Mouse (Mus musculus): ENCODE measurements around the gene Fam131b. TPM values are rescaled to one million over a fixed set of nuclear protein-coding genes. Genes with fewer than 3 reads are reported as not detected.
A peak's percentile ranks its signal among the peaks of the same experiment; 100 is the strongest.

The Fam131b gene
- polyA plus RNA-seq, 1 experiment from 2014 or later, result 0.05 TPM

DNA sequence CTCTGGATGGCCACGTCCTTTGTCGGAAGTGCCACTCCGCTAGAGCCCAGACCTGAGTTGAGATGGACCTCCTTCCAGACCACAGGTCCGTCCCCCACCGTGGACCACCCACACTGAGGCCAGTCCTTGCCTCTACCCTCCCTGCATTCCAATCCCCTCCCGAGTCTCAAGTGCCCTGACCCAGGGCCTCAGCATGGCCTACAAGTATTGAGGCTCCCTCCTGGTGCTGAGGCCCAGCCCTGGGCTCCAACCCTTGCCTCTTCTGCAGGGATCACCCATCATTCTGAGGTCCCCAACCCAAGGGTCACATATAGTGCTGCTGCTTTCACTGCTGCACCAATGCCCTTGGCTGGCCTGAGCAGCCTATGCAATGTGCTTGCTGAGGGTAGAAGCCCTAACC is 33.5 kb upstream of the Fam131b start:
- WGBS, result 59% methylated on average over 6 of the region's 6 CpGs
- H3K4me1 ChIP-seq (ENCODE audit: control insufficient read depth, insufficient read depth, low read length), result peaks cover 7% of the 10 kb centered on the region; the same call in 1 of the 2 replicates
- peaks cover 79% of the 10 kb centered on the region for H3K36me3 ChIP-seq (ENCODE audit: control insufficient read depth, insufficient read depth, low read length)
- H3K9ac ChIP-seq (ENCODE audit: low read depth, low read length), result no peak overlapping the region
- H3K4me3 ChIP-seq (ENCODE audit: low read length), result no peak overlapping the region
- no peak overlapping the region for H3K4me2 ChIP-seq (replicated peaks; ENCODE audit: low read depth, low read length)
- H3K27me3 ChIP-seq (ENCODE audit: control insufficient read depth, insufficient read depth, low read length), result no peaks in the 10 kb centered on the region
- no peak overlapping the region for H3K27ac ChIP-seq (ENCODE audit: low read depth, low read length)
- no peaks in the 10 kb centered on the region for H3K9me3 ChIP-seq (ENCODE audit: control insufficient read depth, low read length)
- no peak for ATAC-seq (ENCODE audit: low FRiP score, low TSS enrichment)

DNA sequence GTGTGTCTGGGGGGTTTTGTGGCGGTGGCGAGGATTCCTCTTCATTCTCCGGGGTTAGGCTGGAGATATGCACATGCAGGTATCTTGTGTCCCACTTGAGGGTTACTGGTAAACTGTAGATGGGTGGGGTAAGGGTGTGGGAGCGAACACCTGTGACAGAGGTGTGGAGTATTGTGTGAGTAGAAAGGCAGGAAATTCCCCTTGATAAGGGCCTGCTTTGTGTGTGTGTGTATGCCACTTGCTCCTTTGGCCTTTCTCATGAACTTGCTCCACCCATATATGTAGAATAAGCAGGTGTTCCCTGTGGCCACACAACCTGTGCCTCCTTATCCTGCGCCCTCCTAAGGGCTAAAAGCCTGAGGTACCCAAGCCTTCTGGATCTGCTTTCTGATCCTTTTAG is 32.5 kb upstream of the Fam131b start:
- H3K4me3 ChIP-seq (ENCODE audit: low read length), result no peak overlapping the region
- no peak overlapping the region for H3K4me2 ChIP-seq (replicated peaks; ENCODE audit: low read depth, low read length)
- 91% methylated on average over 5 of the region's 5 CpGs for WGBS
- no peak for ATAC-seq (ENCODE audit: low FRiP score, low TSS enrichment)
- peaks cover 15% of the 10 kb centered on the region; the same call in 1 of the 2 replicates for H3K4me1 ChIP-seq (ENCODE audit: control insufficient read depth, insufficient read depth, low read length)
- H3K36me3 ChIP-seq (ENCODE audit: control insufficient read depth, insufficient read depth, low read length), result peaks cover 87% of the 10 kb centered on the region
- no peak overlapping the region for H3K27ac ChIP-seq (ENCODE audit: low read depth, low read length)
- H3K27me3 ChIP-seq (ENCODE audit: control insufficient read depth, insufficient read depth, low read length), result no peaks in the 10 kb centered on the region
- no peak overlapping the region for H3K9ac ChIP-seq (ENCODE audit: low read depth, low read length)
- H3K9me3 ChIP-seq (ENCODE audit: control insufficient read depth, low read length), result no peaks in the 10 kb centered on the region

DNA sequence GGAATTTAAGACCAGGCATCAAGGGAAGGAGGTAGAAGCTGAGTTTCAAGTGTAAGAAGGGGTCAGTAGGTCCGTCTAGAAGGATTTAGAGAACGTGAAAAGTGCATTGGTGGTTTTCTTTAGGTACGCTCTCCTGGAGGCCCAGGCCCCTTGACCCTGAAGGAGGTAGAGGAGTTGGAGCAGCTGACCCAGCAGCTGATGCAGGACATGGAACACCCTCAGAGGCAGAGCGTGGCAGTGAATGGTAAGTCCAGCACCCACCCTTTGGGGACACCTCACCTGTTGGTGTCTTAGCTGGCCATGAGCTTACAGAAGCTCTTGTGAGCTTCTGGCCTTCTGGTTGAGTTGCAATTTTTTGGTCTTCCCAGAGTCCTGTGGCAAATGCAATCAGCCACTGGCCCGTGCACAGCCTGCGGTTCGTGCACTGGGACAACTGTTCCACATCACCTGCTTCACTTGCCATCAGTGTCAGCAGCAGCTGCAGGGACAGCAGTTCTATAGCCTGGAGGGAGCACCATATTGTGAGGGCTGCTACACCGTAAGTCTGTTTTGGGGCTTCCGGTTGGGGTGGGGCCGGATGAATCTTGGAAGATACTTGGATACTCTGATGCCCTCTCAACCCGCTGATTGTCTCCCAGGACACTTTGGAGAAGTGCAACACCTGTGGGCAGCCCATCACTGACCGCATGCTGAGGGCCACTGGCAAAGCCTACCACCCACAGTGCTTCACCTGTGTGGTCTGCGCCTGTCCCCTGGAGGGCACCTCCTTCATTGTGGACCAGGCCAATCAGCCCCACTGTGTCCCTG is 31.6 kb upstream of the Fam131b start:
- Histone ChIP-seq H3K9ac (ENCODE audit: low read depth, low read length) (no peak overlapping the region), H3K4me1 (ENCODE audit: control insufficient read depth, insufficient read depth, low read length) (peaks cover 25% of the 10 kb centered on the region; the same call in 1 of the 2 replicates), H3K4me2 (replicated peaks; ENCODE audit: low read depth, low read length) (no peak overlapping the region), H3K36me3 (ENCODE audit: control insufficient read depth, insufficient read depth, low read length) (peaks cover 90% of the 10 kb centered on the region), H3K4me3 (ENCODE audit: low read length) (no peak overlapping the region), H3K27me3 (ENCODE audit: control insufficient read depth, insufficient read depth, low read length) (no peaks in the 10 kb centered on the region), H3K9me3 (ENCODE audit: control insufficient read depth, low read length) (no peaks in the 10 kb centered on the region), H3K27ac (ENCODE audit: low read depth, low read length) (no peak overlapping the region)
- 89% methylated on average over 13 of the region's 13 CpGs for WGBS
- no peak for ATAC-seq (ENCODE audit: low FRiP score, low TSS enrichment)

- Histone ChIP-seq H3K4me1 (ENCODE audit: control insufficient read depth, insufficient read depth, low read length) (peaks cover 26% of the 10 kb centered on the region; the same call in 1 of the 2 replicates), H3K4me2 (replicated peaks; ENCODE audit: low read depth, low read length) (no peak overlapping the region), H3K36me3 (ENCODE audit: control insufficient read depth, insufficient read depth, low read length) (peaks cover 84% of the 10 kb centered on the region), H3K27me3 (ENCODE audit: control insufficient read depth, insufficient read depth, low read length) (no peaks in the 10 kb centered on the region), H3K9ac (ENCODE audit: low read depth, low read length) (no peak overlapping the region), H3K4me3 (ENCODE audit: low read length) (no peak overlapping the region), H3K9me3 (ENCODE audit: control insufficient read depth, low read length) (no peaks in the 10 kb centered on the region), H3K27ac (ENCODE audit: low read depth, low read length) (no peak overlapping the region)
- WGBS, result 91% methylated on average over 6 of the region's 6 CpGs
- no peak for ATAC-seq (ENCODE audit: low FRiP score, low TSS enrichment)
Observed at GRCm38 (mm10) chr6:42355366-42355765, 30.9 kb upstream of the Fam131b start.

DNA sequence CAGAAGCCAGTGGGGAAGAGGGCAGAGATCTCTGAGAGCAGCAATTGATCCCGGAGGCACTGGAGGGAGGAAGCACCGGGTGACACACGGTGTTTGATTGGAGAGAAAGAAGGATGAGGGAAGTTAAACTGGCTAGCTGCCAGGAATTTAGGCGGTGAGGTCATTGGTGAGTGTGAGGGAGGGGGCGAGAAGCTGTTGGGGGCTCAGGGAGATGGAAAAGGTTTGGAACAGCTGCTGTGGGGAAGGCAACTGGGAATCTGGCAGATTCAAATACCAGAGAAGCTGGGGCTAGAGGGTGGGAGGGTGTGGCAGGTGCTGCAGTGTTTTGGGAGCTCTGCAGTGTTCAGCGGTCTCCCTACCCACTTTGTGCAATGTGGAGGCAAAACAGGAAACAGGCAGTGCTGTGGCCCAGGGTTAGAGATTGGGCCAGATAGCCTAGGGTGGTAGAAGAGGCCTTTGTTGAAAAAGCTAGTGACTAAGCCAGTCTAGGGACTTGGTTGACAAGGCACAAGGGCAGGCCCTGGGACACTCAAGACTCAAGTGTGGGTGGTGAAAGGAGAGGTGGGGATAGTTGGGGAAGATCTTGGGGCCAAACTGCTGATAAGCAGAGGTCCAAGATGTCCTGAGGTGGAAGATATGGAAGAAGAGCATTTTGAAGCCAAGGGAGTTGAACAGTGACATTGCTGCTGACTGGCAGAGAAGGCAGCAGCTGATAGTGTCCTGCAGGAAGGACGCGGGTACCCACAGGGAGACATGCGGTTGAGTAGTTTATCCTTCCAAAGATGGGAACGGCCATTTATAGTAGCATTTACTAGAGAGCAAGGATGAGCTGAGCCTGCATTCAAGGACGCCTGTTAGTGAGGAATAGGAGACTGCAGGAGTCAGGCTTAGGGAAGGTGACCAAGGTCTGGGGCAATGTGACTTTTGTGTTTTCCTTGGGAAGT is 29.9 kb upstream of the Fam131b start:
- Histone ChIP-seq H3K36me3 (ENCODE audit: control insufficient read depth, insufficient read depth, low read length) (peaks cover 74% of the 10 kb centered on the region), H3K4me2 (replicated peaks; ENCODE audit: low read depth, low read length) (no peak overlapping the region; the same call in 1 of the 2 replicates), H3K9ac (ENCODE audit: low read depth, low read length) (no peak overlapping the region), H3K27ac (ENCODE audit: low read depth, low read length) (no peak overlapping the region), H3K4me1 (ENCODE audit: control insufficient read depth, insufficient read depth, low read length) (peaks cover 26% of the 10 kb centered on the region; the same call in 1 of the 2 replicates), H3K4me3 (ENCODE audit: low read length) (no peak overlapping the region), H3K27me3 (ENCODE audit: control insufficient read depth, insufficient read depth, low read length) (no peaks in the 10 kb centered on the region), H3K9me3 (ENCODE audit: control insufficient read depth, low read length) (no peaks in the 10 kb centered on the region)
- no peak for ATAC-seq (ENCODE audit: low FRiP score, low TSS enrichment)
- WGBS, result 62% methylated on average over 11 of the region's 11 CpGs

GRCm38 (mm10) chr6:42353180-42353579 is 28.7 kb upstream of the Fam131b start:
- ATAC-seq (ENCODE audit: low FRiP score, low TSS enrichment), result no peak
- no peak overlapping the region for H3K27ac ChIP-seq (ENCODE audit: low read depth, low read length)
- peaks cover 62% of the 10 kb centered on the region for H3K36me3 ChIP-seq (ENCODE audit: control insufficient read depth, insufficient read depth, low read length)

DNA sequence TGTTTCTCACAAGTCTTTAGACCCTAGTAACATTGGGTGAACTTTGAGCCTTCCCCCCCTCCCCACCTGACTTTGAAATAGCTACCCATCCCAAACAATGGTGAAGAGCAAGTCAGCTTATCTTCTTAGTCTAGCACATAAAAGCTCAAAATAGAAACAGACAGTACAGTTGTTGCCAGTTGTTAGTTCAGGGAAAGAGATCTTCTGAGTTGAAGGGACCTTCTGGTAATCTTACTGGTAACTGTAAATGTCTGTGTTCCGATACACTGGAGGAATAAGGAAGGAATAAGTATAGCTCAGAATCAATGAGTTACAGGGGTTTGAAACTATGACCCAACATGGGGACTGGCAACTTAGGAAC is 28.0 kb upstream of the Fam131b start:
- no peak for ATAC-seq (ENCODE audit: low FRiP score, low TSS enrichment)
- Histone ChIP-seq H3K9ac (ENCODE audit: low read depth, low read length) (no peak overlapping the region), H3K27ac (ENCODE audit: low read depth, low read length) (no peak overlapping the region), H3K4me1 (ENCODE audit: control insufficient read depth, insufficient read depth, low read length) (peaks cover 29% of the 10 kb centered on the region), H3K4me3 (ENCODE audit: low read length) (no peak overlapping the region), H3K4me2 (replicated peaks; ENCODE audit: low read depth, low read length) (no peak overlapping the region), H3K36me3 (ENCODE audit: control insufficient read depth, insufficient read depth, low read length) (peaks cover 55% of the 10 kb centered on the region), H3K9me3 (ENCODE audit: control insufficient read depth, low read length) (no peaks in the 10 kb centered on the region), H3K27me3 (ENCODE audit: control insufficient read depth, insufficient read depth, low read length) (no peaks in the 10 kb centered on the region)
- 88% methylated on average over 1 of the region's 1 CpGs for WGBS

More at GRCm38 (mm10) chr6:42353180-42353579, 28.7 kb upstream of the Fam131b start:
- peaks cover 29% of the 10 kb centered on the region for H3K4me1 ChIP-seq (ENCODE audit: control insufficient read depth, insufficient read depth, low read length)
- H3K4me2 ChIP-seq (replicated peaks; ENCODE audit: low read depth, low read length), result no peak overlapping the region
- H3K27me3 ChIP-seq (ENCODE audit: control insufficient read depth, insufficient read depth, low read length), result no peaks in the 10 kb centered on the region
- H3K9ac ChIP-seq (ENCODE audit: low read depth, low read length), result no peak overlapping the region
- 69% methylated on average over 8 of the region's 8 CpGs for WGBS
- H3K4me3 ChIP-seq (ENCODE audit: low read length), result no peak overlapping the region
- no peaks in the 10 kb centered on the region for H3K9me3 ChIP-seq (ENCODE audit: control insufficient read depth, low read length)

GRCm38 (mm10) chr6:42351776-42352485 is 27.5 kb upstream of the Fam131b start:
- Histone ChIP-seq H3K27me3 (ENCODE audit: control insufficient read depth, insufficient read depth, low read length) (no peaks in the 10 kb centered on the region), H3K9me3 (ENCODE audit: control insufficient read depth, low read length) (no peaks in the 10 kb centered on the region), H3K4me2 (replicated peaks; ENCODE audit: low read depth, low read length) (peak overlapping the region; percentile 73), H3K9ac (ENCODE audit: low read depth, low read length) (no peak overlapping the region), H3K27ac (ENCODE audit: low read depth, low read length) (no peak overlapping the region), H3K4me3 (ENCODE audit: low read length) (peak overlapping the region; percentile 85; the same call in 1 of the 2 replicates), H3K36me3 (ENCODE audit: control insufficient read depth, insufficient read depth, low read length) (peaks cover 49% of the 10 kb centered on the region), H3K4me1 (ENCODE audit: control insufficient read depth, insufficient read depth, low read length) (peaks cover 29% of the 10 kb centered on the region)
- ATAC-seq (ENCODE audit: low FRiP score, low TSS enrichment), result no peak
- WGBS, result 74% methylated on average over 7 of the region's 7 CpGs

Measured in kidney, embryonic 14.5 days (tissue).